17 mouse cellular contexts compared by ENCODE assay signal in genomic region chr19:26979322-26979721, GRCm38 (mm10).
DNase-seq lines count a peak whose midpoint lies in the region; ATAC-seq lines count a peak whose summit lies in the region.
"Had no signal": no experiment of that assay in that cellular context is flagged by ENCODE, and none has a peak within 500 bp of the region (broad histone marks: within the 10 kb centered on the region; RNA-seq: fewer than 3 reads in every experiment).

No protein-coding gene starts in this region.

- ATAC-seq in frontal cortex, adult (ENCODE audit: low TSS enrichment) = peak; percentile 86
- ATAC-seq in midbrain, embryonic 11.5 days (ENCODE audit: low FRiP score) = no peak
- ATAC-seq in midbrain, embryonic 13.5 days = no peak
- ATAC-seq: forebrain, embryonic 16.5 days had no signal

- H3K4me1 ChIP-seq in midbrain, embryonic 11.5 days (ENCODE audit: control insufficient read depth, insufficient read depth, low read length) = peaks cover 22% of the 10 kb centered on the region
- peaks cover 27% of the 10 kb centered on the region for H3K4me1 ChIP-seq in midbrain, embryonic 13.5 days (replicated peaks)

- H3K4me2 ChIP-seq in midbrain, embryonic 11.5 days = no peak overlapping the region
- no peak overlapping the region for H3K4me2 ChIP-seq in midbrain, embryonic 13.5 days (replicated peaks)
- H3K4me2 ChIP-seq: embryonic facial prominence, embryonic 12.5 days had no signal

- 70% methylated on average over 2 of the region's 2 CpGs for WGBS in midbrain, embryonic 11.5 days
- WGBS in midbrain, embryonic 13.5 days = 63% methylated on average over 2 of the region's 2 CpGs

- H3K9ac ChIP-seq in midbrain, embryonic 11.5 days (ENCODE audit: low read length) = no peak overlapping the region
- no peak overlapping the region for H3K9ac ChIP-seq in midbrain, embryonic 13.5 days (replicated peaks)
- H3K9ac ChIP-seq: embryonic facial prominence, embryonic 12.5 days had no signal

- H3K9me3 ChIP-seq in midbrain, embryonic 11.5 days (ENCODE audit: control insufficient read depth, low read length) = no peaks in the 10 kb centered on the region
- H3K9me3 ChIP-seq in midbrain, embryonic 13.5 days = no peaks in the 10 kb centered on the region
- H3K9me3 ChIP-seq: embryonic facial prominence, embryonic 10.5 days; embryonic facial prominence, embryonic 12.5 days had no signal

- no peaks in the 10 kb centered on the region for H3K36me3 ChIP-seq in midbrain, embryonic 11.5 days (ENCODE audit: control insufficient read depth, insufficient read depth, low read length)
- no peaks in the 10 kb centered on the region for H3K36me3 ChIP-seq in midbrain, embryonic 13.5 days
- H3K36me3 ChIP-seq: embryonic facial prominence, embryonic 10.5 days; embryonic facial prominence, embryonic 12.5 days had no signal

- no peak overlapping the region for H3K27ac ChIP-seq in midbrain, embryonic 11.5 days (ENCODE audit: low read depth, low read length)
- H3K27ac ChIP-seq in midbrain, embryonic 13.5 days = no peak overlapping the region
- H3K27ac ChIP-seq: embryonic facial prominence, embryonic 10.5 days; embryonic facial prominence, embryonic 12.5 days had no signal

- no peaks in the 10 kb centered on the region for H3K27me3 ChIP-seq in midbrain, embryonic 11.5 days (ENCODE audit: control insufficient read depth, insufficient read depth, low read length)
- no peaks in the 10 kb centered on the region for H3K27me3 ChIP-seq in midbrain, embryonic 13.5 days
- H3K27me3 ChIP-seq: embryonic facial prominence, embryonic 12.5 days had no signal

- no peak for DNase-seq in frontal cortex, postnatal 14 days (ENCODE audit: low spot score in 2 of 2)
- DNase-seq in midbrain, embryonic 11.5 days (ENCODE audit: low spot score, missing footprints) = peak; percentile 83
- peak; percentile 50 for DNase-seq in brain, adult 2 months (ENCODE audit: low read depth, low spot score)
- no peak for DNase-seq in lung, postnatal 10 days
- DNase-seq: adrenal gland, adult 2 months; adrenal gland, postnatal 10 days; adrenal gland, postnatal 25 days; cerebellum, adult 11-12 months; cerebellum, adult 2 months; cerebellum, adult 9-10 months; cerebellum, postnatal 10 days; cerebellum, postnatal 25 days had no signal

- no peak overlapping the region for H3K4me3 ChIP-seq in midbrain, embryonic 11.5 days (ENCODE audit: low read depth, low read length)
- no peak overlapping the region for H3K4me3 ChIP-seq in midbrain, embryonic 13.5 days (replicated peaks)
- H3K4me3 ChIP-seq: embryonic facial prominence, embryonic 10.5 days; embryonic facial prominence, embryonic 12.5 days had no signal

Comparison
In these comparisons a context has a peak if more than half of its experiments do, and no peak if none do; other contexts are left out.
1. DNase-seq: peak in midbrain, embryonic 11.5 days (single experiment) and brain, adult 2 months (single experiment); none in frontal cortex, postnatal 14 days (0 of 2) and lung, postnatal 10 days (single experiment).